Mouse (Mus musculus) ES-Bruce4 (cell line): Measurements from ENCODE around the gene Sox5. TPM values are rescaled to one million over a fixed set of nuclear protein-coding genes. Genes with fewer than 3 reads are reported as not detected.

ENCODE experiments used
- H3K27ac ChIP-seq: 2 replicates; pipeline ENCODE4 v1.5.1; 2012; ENCODE audit warnings: low read length, inconsistent platforms; ENCODE audit not compliant: insufficient read depth
- H3K27me3 ChIP-seq: 2 replicates; pipeline ENCODE4 v1.6.1; 2012; ENCODE audit warnings: mild to moderate bottlenecking, low read length, inconsistent platforms; ENCODE audit not compliant: control insufficient read depth, poor library complexity, insufficient read depth, severe bottlenecking
- H3K36me3 ChIP-seq: 2 replicates; pipeline ENCODE4 v1.6.1; 2012; ENCODE audit warnings: inconsistent platforms, mild to moderate bottlenecking, low read length, moderate library complexity; ENCODE audit not compliant: control insufficient read depth, poor library complexity, insufficient read depth, severe bottlenecking
- H3K4me1 ChIP-seq: one replicate; pipeline ENCODE4 v1.8.1; 2011; ENCODE audit warnings: low read length; ENCODE audit not compliant: control insufficient read depth, insufficient read depth
- H3K4me3 ChIP-seq: 2 replicates; pipeline ENCODE4 v1.5.1; 2011; ENCODE audit warnings: low read depth, mild to moderate bottlenecking, low read length
- H3K9ac ChIP-seq: 2 replicates; pipeline ENCODE4 v1.6.1; 2012; ENCODE audit warnings: low read depth, mild to moderate bottlenecking, inconsistent platforms; ENCODE audit not compliant: poor library complexity, severe bottlenecking
- H3K9me3 ChIP-seq: replicated peaks from 2 replicates; pipeline ENCODE4 v1.6.1; 2012; ENCODE audit warnings: mild to moderate bottlenecking, low read length, inconsistent platforms; ENCODE audit not compliant: control insufficient read depth, poor library complexity, insufficient read depth, severe bottlenecking
- CTCF ChIP-seq: IDR thresholded peaks from one replicate; pipeline ENCODE4 v1.8.1; 2011; ENCODE audit warnings: low read depth, low read length
- EP300 ChIP-seq: IDR thresholded peaks from 2 replicates; pipeline ENCODE4 v1.6.1; 2011; ENCODE audit warnings: low read depth, low read length; ENCODE audit not compliant: insufficient read depth
- POLR2A ChIP-seq: IDR thresholded peaks from one replicate; pipeline ENCODE4 v1.8.1; 2011; ENCODE audit warnings: low read length; ENCODE audit not compliant: insufficient read depth
- polyA plus RNA-seq: library from polyadenylated mRNA; stranded (reverse); fragments of >200 nt; gene quantifications from 2 replicates; pipeline ENCODE4 v1.2.4, GENCODE M21; 2011; ENCODE audit warnings: low read depth; ENCODE audit not compliant: missing spikeins, insufficient read depth, insufficient read length

Sox5 gene
- polyA plus RNA-seq, 1 experiment = not detected

DNA sequence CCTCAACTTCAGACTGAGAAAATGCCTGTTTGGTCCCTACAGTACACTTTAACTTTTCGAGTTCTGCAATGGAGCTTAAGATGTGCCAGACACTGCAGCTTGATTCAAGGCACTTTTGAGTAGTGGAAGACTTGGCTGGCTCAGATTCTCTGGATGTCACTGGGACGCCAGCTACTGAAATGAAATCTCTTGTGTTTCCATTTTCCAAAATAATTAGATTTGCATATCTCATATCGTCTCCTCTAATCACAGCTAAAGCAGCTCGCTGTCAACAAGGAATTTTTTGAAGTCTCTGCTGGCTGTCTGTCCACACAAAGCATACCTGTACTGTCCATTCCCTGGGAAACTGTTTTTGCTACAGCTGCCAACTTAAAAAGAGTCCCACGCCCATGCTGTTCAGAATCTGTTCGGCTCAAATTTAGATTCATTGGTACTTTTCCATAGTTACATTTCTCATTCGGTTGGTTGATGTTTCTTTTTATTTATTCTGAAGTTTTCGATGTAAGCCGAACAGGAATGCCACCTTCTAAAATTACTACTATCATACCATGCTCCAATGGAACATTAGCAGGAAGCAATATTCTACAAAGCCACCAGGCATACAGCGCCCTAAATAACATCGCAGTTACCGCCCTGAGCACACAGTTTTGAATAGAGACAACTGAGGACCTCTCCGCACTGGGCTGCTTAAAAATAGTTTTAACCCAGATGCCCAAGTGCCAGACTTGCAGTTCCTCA, 28.4 kb downstream of the Sox5 start:
- Histone ChIP-seq H3K9ac (no peak overlapping the region), H3K4me1 (no peaks in the 10 kb centered on the region), H3K4me3 (no peak overlapping the region), H3K36me3 (no peaks in the 10 kb centered on the region), H3K27ac (no peak overlapping the region), H3K9me3 (no peaks in the 10 kb centered on the region), H3K27me3 (no peaks in the 10 kb centered on the region)
- TF ChIP-seq EP300 (no peak), POLR2A (no peak), CTCF (no peak)

GRCm38 (mm10) chr6:144751581-144751980, 30.2 kb downstream of the Sox5 start:
- Histone ChIP-seq H3K4me1 (no peaks in the 10 kb centered on the region), H3K36me3 (no peaks in the 10 kb centered on the region), H3K4me3 (no peak overlapping the region), H3K9me3 (no peaks in the 10 kb centered on the region), H3K27ac (no peak overlapping the region), H3K27me3 (no peaks in the 10 kb centered on the region), H3K9ac (no peak overlapping the region)
- no peak for TF ChIP-seq CTCF
- TF ChIP-seq EP300 = no peak
- TF ChIP-seq POLR2A = no peak

- no peak overlapping the region for H3K9ac ChIP-seq
- TF ChIP-seq POLR2A (no peak), EP300 (no peak)
- no peaks in the 10 kb centered on the region for H3K36me3 ChIP-seq
- H3K4me1 ChIP-seq = no peaks in the 10 kb centered on the region
- H3K9me3 ChIP-seq = no peaks in the 10 kb centered on the region
- H3K4me3 ChIP-seq = no peak overlapping the region
- no peak overlapping the region for H3K27ac ChIP-seq
- H3K27me3 ChIP-seq = no peaks in the 10 kb centered on the region
These were observed 31.6 kb downstream of the Sox5 start for GRCm38 (mm10) chr6:144750197-144750596.

- Histone ChIP-seq H3K4me3 (no peak overlapping the region), H3K4me1 (no peaks in the 10 kb centered on the region), H3K9ac (no peak overlapping the region), H3K36me3 (no peaks in the 10 kb centered on the region), H3K27ac (no peak overlapping the region), H3K27me3 (no peaks in the 10 kb centered on the region), H3K9me3 (peaks cover 9% of the 10 kb centered on the region)
- TF ChIP-seq POLR2A (no peak), EP300 (no peak), CTCF (no peak)
These were observed 35.3 kb downstream of the Sox5 start for GRCm38 (mm10) chr6:144746436-144746835.

GRCm38 (mm10) chr6:144742559-144742958, 39.2 kb downstream of the Sox5 start:
- H3K36me3 ChIP-seq = no peaks in the 10 kb centered on the region
- H3K27me3 ChIP-seq = no peaks in the 10 kb centered on the region
- H3K27ac ChIP-seq = no peak overlapping the region
- peaks cover 9% of the 10 kb centered on the region for H3K9me3 ChIP-seq
- H3K4me1 ChIP-seq = no peaks in the 10 kb centered on the region
- no peak overlapping the region for H3K9ac ChIP-seq
- H3K4me3 ChIP-seq = no peak overlapping the region
- TF ChIP-seq EP300 (no peak), POLR2A (no peak), CTCF (no peak)

DNA sequence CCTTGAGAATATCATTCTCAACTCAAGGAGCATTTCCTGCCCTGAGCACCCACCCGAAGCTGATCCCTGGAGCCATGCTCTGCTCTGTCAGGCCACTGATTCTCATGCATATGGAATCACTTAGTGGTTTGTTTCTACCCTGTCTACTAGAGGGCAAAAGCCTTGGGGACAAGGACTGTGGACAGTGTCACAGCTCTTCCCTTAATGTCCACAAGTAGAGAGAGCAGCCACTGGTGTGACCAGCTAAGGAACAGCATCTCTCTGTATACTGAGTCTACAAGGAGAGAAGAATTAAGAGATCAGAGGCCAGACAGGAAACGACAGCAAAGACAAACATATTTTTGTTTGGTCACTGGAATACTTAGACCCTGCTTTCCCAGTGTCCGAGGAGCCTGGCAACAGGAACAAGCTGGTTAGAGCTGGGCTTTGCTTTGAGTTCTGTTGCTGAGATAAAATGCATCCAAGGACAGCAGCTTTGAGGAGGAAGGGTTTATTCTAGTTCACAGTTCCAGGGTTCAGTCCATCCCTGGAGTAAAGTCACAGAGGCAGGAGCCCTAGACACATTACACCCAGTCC, 40.6 kb downstream of the Sox5 start:
- Histone ChIP-seq H3K27ac (no peak overlapping the region), H3K36me3 (no peaks in the 10 kb centered on the region)

More for the DNA sequence above, 40.6 kb downstream of the Sox5 start:
- peaks cover 9% of the 10 kb centered on the region for H3K9me3 ChIP-seq
- no peak overlapping the region for H3K9ac ChIP-seq
- H3K4me1 ChIP-seq = no peaks in the 10 kb centered on the region
- TF ChIP-seq POLR2A = no peak
- no peaks in the 10 kb centered on the region for H3K27me3 ChIP-seq
- H3K4me3 ChIP-seq = no peak overlapping the region
